Mouse (Mus musculus) ES-Bruce4 (cell line): ENCODE data around the gene Pde8a. TPM values are rescaled to one million over a fixed set of nuclear protein-coding genes. Genes with fewer than 3 reads are reported as not detected.

Source experiments
- H3K27ac ChIP-seq: 2 replicates; pipeline ENCODE4 v1.5.1; 2012; ENCODE audit warnings: low read length, inconsistent platforms; ENCODE audit not compliant: insufficient read depth
- H3K27me3 ChIP-seq: 2 replicates; pipeline ENCODE4 v1.6.1; 2012; ENCODE audit warnings: mild to moderate bottlenecking, low read length, inconsistent platforms; ENCODE audit not compliant: control insufficient read depth, poor library complexity, insufficient read depth, severe bottlenecking
- H3K36me3 ChIP-seq: 2 replicates; pipeline ENCODE4 v1.6.1; 2012; ENCODE audit warnings: inconsistent platforms, mild to moderate bottlenecking, low read length, moderate library complexity; ENCODE audit not compliant: control insufficient read depth, poor library complexity, insufficient read depth, severe bottlenecking
- H3K4me1 ChIP-seq: one replicate; pipeline ENCODE4 v1.8.1; 2011; ENCODE audit warnings: low read length; ENCODE audit not compliant: control insufficient read depth, insufficient read depth
- H3K4me3 ChIP-seq: 2 replicates; pipeline ENCODE4 v1.5.1; 2011; ENCODE audit warnings: low read depth, mild to moderate bottlenecking, low read length
- H3K9ac ChIP-seq: 2 replicates; pipeline ENCODE4 v1.6.1; 2012; ENCODE audit warnings: low read depth, mild to moderate bottlenecking, inconsistent platforms; ENCODE audit not compliant: poor library complexity, severe bottlenecking
- H3K9me3 ChIP-seq: replicated peaks from 2 replicates; pipeline ENCODE4 v1.6.1; 2012; ENCODE audit warnings: mild to moderate bottlenecking, low read length, inconsistent platforms; ENCODE audit not compliant: control insufficient read depth, poor library complexity, insufficient read depth, severe bottlenecking
- CTCF ChIP-seq: IDR thresholded peaks from one replicate; pipeline ENCODE4 v1.8.1; 2011; ENCODE audit warnings: low read depth, low read length
- EP300 ChIP-seq: IDR thresholded peaks from 2 replicates; pipeline ENCODE4 v1.6.1; 2011; ENCODE audit warnings: low read depth, low read length; ENCODE audit not compliant: insufficient read depth
- POLR2A ChIP-seq: IDR thresholded peaks from one replicate; pipeline ENCODE4 v1.8.1; 2011; ENCODE audit warnings: low read length; ENCODE audit not compliant: insufficient read depth
- polyA plus RNA-seq: library from polyadenylated mRNA; stranded (reverse); fragments of >200 nt; gene quantifications from 2 replicates; pipeline ENCODE4 v1.2.4, GENCODE M21; 2011; ENCODE audit warnings: low read depth; ENCODE audit not compliant: missing spikeins, insufficient read depth, insufficient read length

Pde8a gene
- polyA plus RNA-seq, 1 experiment = 7.4 TPM

DNA sequence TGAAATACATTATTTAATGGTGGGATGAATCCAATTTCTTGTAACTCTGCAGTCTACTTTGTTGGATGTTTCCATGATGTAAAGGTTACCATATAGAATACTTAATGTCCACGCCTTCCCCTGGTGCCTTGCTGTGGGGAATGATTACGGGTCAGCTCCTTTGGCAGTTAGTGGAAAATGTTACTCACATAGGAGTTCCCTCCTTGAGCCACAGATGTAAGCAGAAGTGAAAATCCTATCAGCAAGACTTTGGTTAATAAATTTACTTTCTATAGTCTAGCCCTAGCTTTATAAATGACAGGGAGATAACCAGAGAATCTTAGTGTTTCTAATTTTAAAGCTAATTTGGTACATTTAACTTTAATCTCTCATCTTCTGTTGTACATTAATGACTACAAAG is 81.8 kb downstream of the Pde8a start:
- H3K4me1 ChIP-seq = no peaks in the 10 kb centered on the region
- no peak overlapping the region for H3K27ac ChIP-seq
- H3K36me3 ChIP-seq = no peaks in the 10 kb centered on the region
- no peaks in the 10 kb centered on the region for H3K27me3 ChIP-seq
- H3K4me3 ChIP-seq = no peak overlapping the region
- H3K9ac ChIP-seq = no peak overlapping the region
- TF ChIP-seq POLR2A = no peak
- TF ChIP-seq EP300 = no peak
- TF ChIP-seq CTCF = no peak
- H3K9me3 ChIP-seq = no peaks in the 10 kb centered on the region

GRCm38 (mm10) chr7:81298206-81298605 is 84.8 kb downstream of the Pde8a start:
- Histone ChIP-seq H3K27me3 (no peaks in the 10 kb centered on the region), H3K4me3 (no peak overlapping the region), H3K9me3 (no peaks in the 10 kb centered on the region), H3K4me1 (no peaks in the 10 kb centered on the region), H3K27ac (no peak overlapping the region), H3K36me3 (no peaks in the 10 kb centered on the region), H3K9ac (no peak overlapping the region)
- no peak for TF ChIP-seq CTCF
- no peak for TF ChIP-seq EP300
- no peak for TF ChIP-seq POLR2A

DNA sequence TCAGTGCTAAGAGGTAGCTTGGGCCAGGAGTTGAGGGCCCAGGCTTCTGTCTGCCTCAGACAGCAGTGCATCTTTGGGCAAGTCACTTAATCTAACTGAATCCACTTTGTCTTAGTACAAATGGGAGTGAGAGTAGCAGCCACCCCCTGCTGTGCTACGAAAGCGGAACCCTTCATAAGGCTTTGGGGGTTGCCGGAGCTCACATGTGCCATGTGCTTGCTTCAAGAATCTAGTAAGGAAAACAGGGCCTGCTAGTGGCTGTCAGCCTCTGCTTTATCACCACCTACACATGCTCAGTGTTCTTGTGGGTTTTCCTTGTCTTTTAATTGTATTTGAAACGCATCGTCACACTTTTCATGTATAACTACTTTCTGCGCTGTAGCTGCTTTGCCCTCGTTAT is 87.9 kb downstream of the Pde8a start:
- Histone ChIP-seq H3K9ac (no peak overlapping the region), H3K9me3 (no peaks in the 10 kb centered on the region), H3K4me1 (no peaks in the 10 kb centered on the region), H3K27me3 (no peaks in the 10 kb centered on the region), H3K36me3 (no peaks in the 10 kb centered on the region), H3K4me3 (no peak overlapping the region), H3K27ac (no peak overlapping the region)
- TF ChIP-seq POLR2A (no peak), EP300 (no peak), CTCF (no peak)

DNA sequence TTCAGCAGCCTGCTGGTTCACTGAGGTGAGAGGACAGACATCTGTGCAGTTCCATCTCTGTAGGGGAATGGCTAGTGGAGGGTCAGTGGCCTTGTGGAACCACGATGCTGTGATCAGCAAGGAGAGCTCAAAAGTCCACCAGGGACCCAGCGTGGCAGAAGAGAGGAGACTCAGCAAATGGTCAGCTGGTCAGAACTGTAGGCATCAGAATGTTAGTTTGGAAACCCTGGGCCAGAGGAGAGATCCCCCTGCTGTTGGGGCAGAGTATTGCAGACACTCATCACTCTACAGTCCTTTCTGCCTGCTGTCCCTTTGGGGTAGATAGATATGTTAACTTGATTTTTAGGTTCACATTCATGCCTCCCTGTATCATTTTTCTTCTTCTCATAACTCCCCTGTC is 90.3 kb downstream of the Pde8a start:
- Histone ChIP-seq H3K9ac (no peak overlapping the region), H3K4me3 (no peak overlapping the region), H3K4me1 (no peaks in the 10 kb centered on the region), H3K36me3 (no peaks in the 10 kb centered on the region), H3K9me3 (no peaks in the 10 kb centered on the region), H3K27ac (no peak overlapping the region), H3K27me3 (no peaks in the 10 kb centered on the region)
- TF ChIP-seq CTCF = no peak
- no peak for TF ChIP-seq POLR2A
- TF ChIP-seq EP300 = no peak

DNA sequence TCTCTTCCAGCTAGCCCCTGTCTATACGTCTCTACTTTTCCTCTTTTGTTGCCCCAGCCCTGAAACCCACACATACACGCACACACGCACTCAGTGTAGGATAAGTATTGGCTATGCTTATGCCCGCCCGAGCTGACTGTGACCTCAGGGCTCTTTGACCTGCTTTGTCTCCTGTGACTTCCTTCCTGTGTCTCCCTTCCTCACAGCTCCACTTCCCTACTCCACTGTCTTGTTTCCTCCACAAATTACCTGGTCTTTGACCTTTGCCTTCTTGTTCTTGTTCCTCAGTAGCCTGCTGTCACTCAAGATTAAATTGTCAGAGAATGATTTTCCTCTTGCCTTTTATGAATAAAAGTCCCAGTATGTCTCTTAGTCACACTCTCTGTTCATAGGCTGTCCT is 90.7 kb downstream of the Pde8a start:
- H3K27ac ChIP-seq = no peak overlapping the region
- H3K9me3 ChIP-seq = no peaks in the 10 kb centered on the region
- no peaks in the 10 kb centered on the region for H3K27me3 ChIP-seq
- TF ChIP-seq POLR2A = no peak
- no peak for TF ChIP-seq CTCF
- no peak for TF ChIP-seq EP300
- no peaks in the 10 kb centered on the region for H3K4me1 ChIP-seq
- H3K9ac ChIP-seq = no peak overlapping the region
- H3K36me3 ChIP-seq = no peaks in the 10 kb centered on the region
- H3K4me3 ChIP-seq = no peak overlapping the region

- Histone ChIP-seq H3K36me3 (no peaks in the 10 kb centered on the region), H3K9ac (no peak overlapping the region), H3K27ac (no peak overlapping the region), H3K27me3 (no peaks in the 10 kb centered on the region), H3K9me3 (no peaks in the 10 kb centered on the region), H3K4me3 (no peak overlapping the region), H3K4me1 (no peaks in the 10 kb centered on the region)
- TF ChIP-seq EP300 (no peak), POLR2A (no peak), CTCF (no peak)
These were observed 91.3 kb downstream of the Pde8a start for GRCm38 (mm10) chr7:81304675-81305074.
